Mouse (Mus musculus) kidney, adult 2 months (tissue): ENCODE data around the gene Efs. TPM values are rescaled to one million over a fixed set of nuclear protein-coding genes. Genes with fewer than 3 reads are reported as not detected.

Source experiments
- DNase-seq: peaks from one replicate; pipeline ENCODE4 v3.0.0; 2021
- H3K27ac ChIP-seq: fragments of 200-500 bp; 2 replicates; pipeline ENCODE4 v1.5.1; 2012; ENCODE audit warnings: low read depth, low read length, control low read depth, inconsistent platforms; ENCODE audit not compliant: insufficient read depth
- H3K27me3 ChIP-seq: fragments of 200-500 bp; replicated peaks from 2 replicates; pipeline ENCODE4 v1.6.1; 2012; ENCODE audit warnings: mild to moderate bottlenecking, moderate library complexity, low read length, inconsistent platforms; ENCODE audit not compliant: control insufficient read depth, insufficient read depth
- H3K36me3 ChIP-seq: fragments of 200-500 bp; 2 replicates; pipeline ENCODE4 v1.6.1; 2012; ENCODE audit warnings: mild to moderate bottlenecking, moderate library complexity, low read length, inconsistent platforms; ENCODE audit not compliant: control insufficient read depth, insufficient read depth
- H3K4me1 ChIP-seq: fragments of 200-500 bp; 2 replicates; pipeline ENCODE4 v1.6.1; 2011; ENCODE audit warnings: low read length; ENCODE audit not compliant: control insufficient read depth, insufficient read depth
- H3K4me3 ChIP-seq: fragments of 200-500 bp; 2 replicates; pipeline ENCODE4 v1.5.1; 2011; ENCODE audit warnings: mild to moderate bottlenecking, low read depth, low read length, control low read depth; ENCODE audit not compliant: insufficient read depth
- CTCF ChIP-seq: fragments of 200-500 bp; conservative IDR thresholded peaks from 2 replicates; pipeline ENCODE4 v1.5.1; 2011; ENCODE audit warnings: low read depth, mild to moderate bottlenecking, control low read depth, low read length, moderate library complexity, mixed read lengths; ENCODE audit not compliant: insufficient read depth, insufficient read length
- POLR2A ChIP-seq: fragments of 200-500 bp; IDR thresholded peaks from one replicate; pipeline ENCODE4 v1.6.1; 2011; ENCODE audit warnings: low read depth, low read length, control low read depth
- WGBS: fragments of 180-500 bp; shearing (Covaris S2); methylation state at CpG from one replicate; pipeline ENCODE4 v1.1.7; 2018; 5-methylcytosine and 5-hydroxymethylcytosine counted together
- polyA plus RNA-seq: library from polyadenylated mRNA; depleted of rRNA; stranded (reverse); fragments of >200 nt; gene quantifications from 2 replicates; pipeline ENCODE4 v1.2.3, GENCODE M21; 2012

The Efs gene
- polyA plus RNA-seq, 1 experiment, result 1.8 TPM

GRCm38 (mm10) chr14:54927296-54927695, 1.4 kb upstream of the Efs start:
- H3K27me3 ChIP-seq, result 0 out of 2 replicates have a peak, but pooled peaks cover 1% of the 10 kb centered on the region
- H3K4me1 ChIP-seq, result no peaks in the 10 kb centered on the region
- no peak overlapping the region for H3K27ac ChIP-seq
- no peak overlapping the region for H3K4me3 ChIP-seq
- WGBS, result 64% methylated on average over 7 of the region's 7 CpGs
- H3K36me3 ChIP-seq, result no peaks in the 10 kb centered on the region
- no peak for DNase-seq
- TF ChIP-seq CTCF, result no peak
- TF ChIP-seq POLR2A, result no peak

GRCm38 (mm10) chr14:54926401-54927158, 654 bp upstream of the Efs start:
- TF ChIP-seq CTCF (no peak), POLR2A (no peak)
- Histone ChIP-seq H3K36me3 (no peaks in the 10 kb centered on the region), H3K27me3 (0 out of 2 replicates have a peak, but pooled peaks cover 1% of the 10 kb centered on the region), H3K27ac (no peak overlapping the region), H3K4me3 (peak overlapping the region; percentile 41), H3K4me1 (no peaks in the 10 kb centered on the region)
- peak; percentile 26 for DNase-seq
- 4% methylated on average over 55 of the region's 58 CpGs for WGBS

GRCm38 (mm10) chr14:54924641-54925348, 1.1 kb downstream of the Efs start:
- DNase-seq, result peak; percentile 13
- WGBS, result 80% methylated on average over 7 of the region's 7 CpGs

GRCm38 (mm10) chr14:54920076-54920685, 5.7 kb downstream of the Efs start:
- 70% methylated on average over 16 of the region's 16 CpGs for WGBS
- Histone ChIP-seq H3K4me1 (no peaks in the 10 kb centered on the region), H3K36me3 (no peaks in the 10 kb centered on the region), H3K27me3 (no peaks in the 10 kb centered on the region), H3K27ac (no peak overlapping the region), H3K4me3 (no peak overlapping the region)
- DNase-seq, result no peak
- no peak for TF ChIP-seq POLR2A
- TF ChIP-seq CTCF, result no peak

More at GRCm38 (mm10) chr14:54924641-54925348, 1.1 kb downstream of the Efs start:
- Histone ChIP-seq H3K36me3 (no peaks in the 10 kb centered on the region), H3K4me3 (no peak overlapping the region), H3K4me1 (no peaks in the 10 kb centered on the region), H3K27ac (no peak overlapping the region), H3K27me3 (0 out of 2 replicates have a peak, but pooled peaks cover 1% of the 10 kb centered on the region)
- TF ChIP-seq CTCF (no peak), POLR2A (no peak)

GRCm38 (mm10) chr14:54913343-54913742, 12.6 kb downstream of the Efs start:
- 28% methylated on average over 10 of the region's 10 CpGs for WGBS
- Histone ChIP-seq H3K27ac (no peak overlapping the region), H3K4me3 (peak overlapping the region; percentile 93), H3K36me3 (no peaks in the 10 kb centered on the region), H3K27me3 (no peaks in the 10 kb centered on the region), H3K4me1 (0 out of 2 replicates have a peak, but pooled peaks cover 3% of the 10 kb centered on the region)
- TF ChIP-seq CTCF (no peak), POLR2A (no peak)
- DNase-seq, result no peak

GRCm38 (mm10) chr14:54912886-54913285, 13.0 kb downstream of the Efs start, which contains the start of gene Slc22a17:
TSS of gene Slc22a17 (minus strand) at chr14:54913132.
- H3K4me1 ChIP-seq, result 0 out of 2 replicates have a peak, but pooled peaks cover 3% of the 10 kb centered on the region
- peak; percentile 69 for DNase-seq
- no peaks in the 10 kb centered on the region for H3K27me3 ChIP-seq
- WGBS, result under 1% methylated on average over 28 of the region's 28 CpGs
- peak within 1 kb of the TSS; percentile 93 for H3K4me3 ChIP-seq
- H3K36me3 ChIP-seq, result no peaks in the 10 kb centered on the region
- TF ChIP-seq POLR2A (peak; percentile 46), CTCF (no peak)
- H3K27ac ChIP-seq, result no peak within 1 kb of the TSS
